ENCODE assay signal across 14 mouse cellular contexts in the genomic region with DNA sequence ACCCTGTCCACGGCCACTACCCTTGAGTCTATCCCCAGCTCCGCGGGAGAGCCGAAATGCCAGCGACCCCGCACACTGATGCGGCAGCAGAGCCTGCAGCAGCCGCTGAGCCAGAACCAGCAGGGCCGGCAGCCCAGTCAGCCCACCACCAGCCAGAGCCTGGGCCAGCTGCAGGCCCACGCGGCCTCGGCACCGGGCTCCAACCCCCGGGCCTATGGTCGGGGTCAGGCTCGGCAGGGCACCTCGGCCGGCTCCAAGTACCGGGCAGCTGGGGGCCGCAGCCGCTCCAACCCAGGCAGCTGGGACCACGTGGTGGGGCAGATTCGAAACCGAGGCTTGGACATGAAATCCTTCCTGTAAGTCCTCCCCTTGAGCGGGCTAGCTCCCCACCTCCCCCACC. TPM values are rescaled to one million over a fixed set of nuclear protein-coding genes. Genes with fewer than 3 reads are reported as not detected.
A peak's percentile ranks its signal among the peaks of the same experiment; 100 is the strongest.
DNase-seq lines count a peak whose midpoint lies in the region; ATAC-seq and TF ChIP-seq lines count a peak whose summit lies in the region.
"Had no signal": no experiment of that assay in that cellular context is flagged by ENCODE, and none has a peak within 500 bp of the region (broad histone marks: within the 10 kb centered on the region; RNA-seq: fewer than 3 reads in every experiment).

No protein-coding gene starts in this region.

- H3K4me3 ChIP-seq in intestine, embryonic 14.5 days (ENCODE audit: low read depth, low read length): no peak overlapping the region
- H3K4me3 ChIP-seq in intestine, postnatal 0 days (ENCODE audit: low read depth, low read length): no peak overlapping the region
- no peak overlapping the region for H3K4me3 ChIP-seq in neural tube, embryonic 11.5 days (ENCODE audit: low read depth, low read length)
- no peak overlapping the region for H3K4me3 ChIP-seq in neural tube, embryonic 15.5 days (replicated peaks)
- H3K4me3 ChIP-seq in intestine, embryonic 15.5 days (replicated peaks): no peak overlapping the region
- H3K4me3 ChIP-seq: liver, embryonic 15.5 days had no signal

- H3K4me1 ChIP-seq in intestine, embryonic 14.5 days (replicated peaks; ENCODE audit: control insufficient read depth, insufficient read depth, low read length): peaks cover 52% of the 10 kb centered on the region
- H3K4me1 ChIP-seq in intestine, postnatal 0 days (replicated peaks; ENCODE audit: control insufficient read depth, insufficient read depth, low read length): no peaks in the 10 kb centered on the region
- H3K4me1 ChIP-seq in neural tube, embryonic 11.5 days (ENCODE audit: control insufficient read depth, insufficient read depth, low read length): peaks cover 30% of the 10 kb centered on the region
- peaks cover 43% of the 10 kb centered on the region for H3K4me1 ChIP-seq in neural tube, embryonic 15.5 days
- peaks cover 68% of the 10 kb centered on the region for H3K4me1 ChIP-seq in intestine, embryonic 15.5 days (replicated peaks)

- H3K4me2 ChIP-seq in intestine, embryonic 14.5 days (ENCODE audit: low read length): no peak overlapping the region; the same call in 1 of the 2 replicates
- no peak overlapping the region for H3K4me2 ChIP-seq in intestine, postnatal 0 days (replicated peaks; ENCODE audit: low read depth)
- no peak overlapping the region for H3K4me2 ChIP-seq in neural tube, embryonic 11.5 days (ENCODE audit: low read depth)
- no peak overlapping the region for H3K4me2 ChIP-seq in neural tube, embryonic 15.5 days
- H3K4me2 ChIP-seq in intestine, embryonic 15.5 days (replicated peaks): peak overlapping the region; percentile 36
- H3K4me2 ChIP-seq: liver, embryonic 15.5 days had no signal

- no peaks in the 10 kb centered on the region for H3K27me3 ChIP-seq in intestine, embryonic 14.5 days (replicated peaks; ENCODE audit: control insufficient read depth, insufficient read depth, low read length)
- H3K27me3 ChIP-seq in intestine, postnatal 0 days (replicated peaks; ENCODE audit: control insufficient read depth, insufficient read depth, low read length): no peaks in the 10 kb centered on the region; the same call in 1 of the 2 replicates
- H3K27me3 ChIP-seq in neural tube, embryonic 11.5 days (ENCODE audit: control insufficient read depth, insufficient read depth, low read length): 0 out of 2 replicates have a peak, but pooled peaks cover 2% of the 10 kb centered on the region
- H3K27me3 ChIP-seq in neural tube, embryonic 15.5 days (replicated peaks): 0 out of 2 replicates have a peak, but pooled peaks cover 5% of the 10 kb centered on the region
- H3K27me3 ChIP-seq in intestine, embryonic 15.5 days (replicated peaks): no peaks in the 10 kb centered on the region

- no peak overlapping the region for H3K9ac ChIP-seq in intestine, embryonic 14.5 days (ENCODE audit: low read length)
- H3K9ac ChIP-seq in intestine, postnatal 0 days (ENCODE audit: low read depth, low read length): no peak overlapping the region
- H3K9ac ChIP-seq in neural tube, embryonic 11.5 days (ENCODE audit: low read length): peak overlapping the region; percentile 47
- no peak overlapping the region for H3K9ac ChIP-seq in neural tube, embryonic 15.5 days (replicated peaks)
- H3K9ac ChIP-seq in intestine, embryonic 15.5 days: no peak overlapping the region
- H3K9ac ChIP-seq: liver, embryonic 15.5 days had no signal

- WGBS in intestine, embryonic 14.5 days: 26% methylated on average over 24 of the region's 25 CpGs
- WGBS in intestine, postnatal 0 days: 55% methylated on average over 25 of the region's 25 CpGs
- 35% methylated on average over 25 of the region's 25 CpGs for WGBS in neural tube, embryonic 11.5 days
- 35% methylated on average over 25 of the region's 25 CpGs for WGBS in neural tube, embryonic 15.5 days
- WGBS in intestine, embryonic 15.5 days: 44% methylated on average over 25 of the region's 25 CpGs

- H3K36me3 ChIP-seq in intestine, embryonic 14.5 days (ENCODE audit: control insufficient read depth, insufficient read depth, low read length): no peaks in the 10 kb centered on the region
- no peaks in the 10 kb centered on the region; the same call in 1 of the 2 replicates for H3K36me3 ChIP-seq in intestine, postnatal 0 days (ENCODE audit: control insufficient read depth, insufficient read depth)
- H3K36me3 ChIP-seq in neural tube, embryonic 11.5 days (ENCODE audit: control insufficient read depth, insufficient read depth, low read length): no peaks in the 10 kb centered on the region
- peaks cover 10% of the 10 kb centered on the region; the same call in 1 of the 2 replicates for H3K36me3 ChIP-seq in neural tube, embryonic 15.5 days
- H3K36me3 ChIP-seq in intestine, embryonic 15.5 days: no peaks in the 10 kb centered on the region
- H3K36me3 ChIP-seq: liver, embryonic 15.5 days had no signal

- TF ChIP-seq CTCF in intestine, postnatal 0 days (IDR thresholded peaks at IDR 0.05; ENCODE audit: low read depth): no peak

- no peak for DNase-seq in intestine, embryonic 14.5 days (ENCODE audit: low spot score)
- DNase-seq in neural tube, embryonic 11.5 days (ENCODE audit: low spot score): peak; percentile 15
- DNase-seq in lung, postnatal 4 days: no peak
- DNase-seq in adrenal gland, adult 18-20 months (ENCODE audit: low spot score in 2 of 2): no peak
- DNase-seq: adrenal gland, adult 8-10 months; cerebellum, postnatal 36 days; right cerebral cortex, postnatal 14 days; thymus, postnatal 4 days had no signal

- ATAC-seq in intestine, embryonic 14.5 days (replicated peaks; ENCODE audit: low FRiP score, low TSS enrichment, low read depth): no peak
- ATAC-seq in intestine, postnatal 0 days: no peak
- ATAC-seq in neural tube, embryonic 11.5 days (ENCODE audit: insufficient read depth, low FRiP score, low TSS enrichment): no peak
- ATAC-seq in neural tube, embryonic 15.5 days (ENCODE audit: low FRiP score): no peak
- ATAC-seq in intestine, embryonic 15.5 days: no peak

- H3K9me3 ChIP-seq in intestine, embryonic 14.5 days (ENCODE audit: control insufficient read depth, low read length): no peaks in the 10 kb centered on the region
- no peaks in the 10 kb centered on the region for H3K9me3 ChIP-seq in intestine, postnatal 0 days (ENCODE audit: control insufficient read depth)
- no peaks in the 10 kb centered on the region for H3K9me3 ChIP-seq in neural tube, embryonic 11.5 days (ENCODE audit: control insufficient read depth, low read length)
- no peaks in the 10 kb centered on the region for H3K9me3 ChIP-seq in neural tube, embryonic 15.5 days (replicated peaks)
- no peaks in the 10 kb centered on the region for H3K9me3 ChIP-seq in intestine, embryonic 15.5 days
- H3K9me3 ChIP-seq: liver, embryonic 15.5 days had no signal

- H3K27ac ChIP-seq in intestine, embryonic 14.5 days (ENCODE audit: low read depth): peak overlapping the region; percentile 64
- no peak overlapping the region for H3K27ac ChIP-seq in intestine, postnatal 0 days (ENCODE audit: low read depth, low read length)
- H3K27ac ChIP-seq in neural tube, embryonic 11.5 days (ENCODE audit: low read depth, low read length): no peak overlapping the region
- H3K27ac ChIP-seq in neural tube, embryonic 15.5 days (replicated peaks): no peak overlapping the region
- H3K27ac ChIP-seq in intestine, embryonic 15.5 days: 0 out of 2 replicates have a peak overlapping the region, but pooled peaks have one; percentile 73
- H3K27ac ChIP-seq: liver, embryonic 15.5 days; macrophage had no signal

RNA-seq across cellular contexts. Expression of a gene that starts 31.0 kb away (rescaled TPM):
- polyA plus RNA-seq in intestine, embryonic 14.5 days (2014; fragmentation: Nextera tagmentation; extraction: Ambion mirVana): 0.35 and 0.60 TPM in 2 replicates
- 12.5 and 14.3 TPM in 2 replicates for polyA plus RNA-seq in intestine, postnatal 0 days (2015; fragmentation: Nextera tagmentation; extraction: Ambion mirVana)
- 0.55 and 0.56 TPM in 2 replicates for polyA plus RNA-seq in neural tube, embryonic 11.5 days (2014; fragmentation: Nextera tagmentation; extraction: Ambion mirVana)
- polyA plus RNA-seq in neural tube, embryonic 15.5 days (2015; fragmentation: Nextera tagmentation; extraction: Ambion mirVana): 1.1 and 1.3 TPM in 2 replicates
- 0.56 and 0.62 TPM in 2 replicates for polyA plus RNA-seq in intestine, embryonic 15.5 days (2015; fragmentation: Nextera tagmentation; extraction: Ambion mirVana)
- total RNA-seq in adrenal gland, adult 18-20 months (2021): 1 to 10 TPM; 4.1 to 5.9 TPM

RNA-seq across cellular contexts. Expression of a gene that starts 37.4 kb away (rescaled TPM):
- 1.5 TPM in 2 replicates for polyA plus RNA-seq in intestine, embryonic 14.5 days (2014; fragmentation: Nextera tagmentation; extraction: Ambion mirVana)
- 1.9 TPM in 2 replicates for polyA plus RNA-seq in intestine, postnatal 0 days (2015; fragmentation: Nextera tagmentation; extraction: Ambion mirVana)
- 3.7 and 4.7 TPM in 2 replicates for polyA plus RNA-seq in neural tube, embryonic 11.5 days (2014; fragmentation: Nextera tagmentation; extraction: Ambion mirVana)
- 10.4 and 17.3 TPM in 2 replicates for polyA plus RNA-seq in neural tube, embryonic 15.5 days (2015; fragmentation: Nextera tagmentation; extraction: Ambion mirVana)
- 1.7 and 3.1 TPM in 2 replicates for polyA plus RNA-seq in intestine, embryonic 15.5 days (2015; fragmentation: Nextera tagmentation; extraction: Ambion mirVana)
- total RNA-seq in adrenal gland, adult 18-20 months (2021): 10 to 100 TPM; 32.1 to 33.0 TPM
- total RNA-seq: neutrophil, adult 5-6 weeks had no signal
- polyA plus RNA-seq: macrophage had no signal

RNA-seq across cellular contexts. Expression of a gene that starts 56.4 kb away (rescaled TPM):
- 0.14 TPM in 1 of 2 replicates, not detected in the other for polyA plus RNA-seq in intestine, embryonic 14.5 days (2014; fragmentation: Nextera tagmentation; extraction: Ambion mirVana)
- 26.1 and 27.8 TPM in 2 replicates for polyA plus RNA-seq in intestine, postnatal 0 days (2015; fragmentation: Nextera tagmentation; extraction: Ambion mirVana)
- polyA plus RNA-seq in neural tube, embryonic 11.5 days (2014; fragmentation: Nextera tagmentation; extraction: Ambion mirVana): 0.17 TPM in 1 of 2 replicates, not detected in the other
- polyA plus RNA-seq in neural tube, embryonic 15.5 days (2015; fragmentation: Nextera tagmentation; extraction: Ambion mirVana): 0.79 and 1.2 TPM in 2 replicates
- polyA plus RNA-seq in intestine, embryonic 15.5 days (2015; fragmentation: Nextera tagmentation; extraction: Ambion mirVana): 0.68 and 1.4 TPM in 2 replicates
- under 1 TPM in 1 of 2 experiments, not detected in 1; 0.35 TPM for total RNA-seq in adrenal gland, adult 18-20 months (2021)
- polyA plus RNA-seq: liver, embryonic 15.5 days; macrophage had no signal

Comparison
In these comparisons a context has a peak if more than half of its experiments do, and no peak if none do; other contexts are left out.
1. H3K27ac ChIP-seq: peak in intestine, embryonic 14.5 days (single experiment) and intestine, embryonic 15.5 days (single experiment); none in intestine, postnatal 0 days (single experiment), neural tube, embryonic 11.5 days (single experiment) and neural tube, embryonic 15.5 days (single experiment).
2. RNA of a gene that starts 56.4 kb away (polyA plus RNA-seq): 26.1 to 27.8 TPM in intestine, postnatal 0 days; 0.79 to 1.2 TPM in neural tube, embryonic 15.5 days, 0.68 to 1.4 TPM in intestine, embryonic 15.5 days, 0.17 TPM in neural tube, embryonic 11.5 days and 0.14 TPM in intestine, embryonic 14.5 days; every median in the first group is over 10 times any median in the second.